Mouse (Mus musculus) thymus, postnatal 14 days (tissue): ENCODE results near the gene Fbxo34.

Source experiments
- DNase-seq: peaks from one replicate; pipeline ENCODE4 v3.0.0; 2021

Gene Fbxo34

DNA sequence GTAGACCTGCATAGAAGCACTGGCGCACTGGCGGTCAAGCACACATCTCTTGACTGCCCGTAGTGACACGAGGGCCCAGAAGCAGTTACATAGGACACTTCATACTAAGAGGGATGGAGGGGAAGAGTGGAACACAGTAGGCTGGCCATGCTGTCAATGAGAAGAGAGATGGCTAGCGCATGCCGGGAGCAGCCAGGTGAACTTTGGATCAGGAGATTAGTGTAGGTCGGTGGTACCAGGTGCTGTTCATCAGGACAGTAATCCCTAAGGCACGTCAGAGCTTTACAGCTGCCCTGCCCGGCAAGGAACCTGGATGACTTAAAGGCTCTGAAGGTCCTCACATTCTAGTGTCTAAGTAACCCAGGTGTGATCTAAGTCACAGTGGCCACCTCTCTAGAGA lies 23.7 kb downstream of the Fbxo34 start:
- no peak for DNase-seq

- DNase-seq = no peak
Observed at GRCm38 (mm10) chr14:47474571-47475254, 24.5 kb downstream of the Fbxo34 start.

DNA sequence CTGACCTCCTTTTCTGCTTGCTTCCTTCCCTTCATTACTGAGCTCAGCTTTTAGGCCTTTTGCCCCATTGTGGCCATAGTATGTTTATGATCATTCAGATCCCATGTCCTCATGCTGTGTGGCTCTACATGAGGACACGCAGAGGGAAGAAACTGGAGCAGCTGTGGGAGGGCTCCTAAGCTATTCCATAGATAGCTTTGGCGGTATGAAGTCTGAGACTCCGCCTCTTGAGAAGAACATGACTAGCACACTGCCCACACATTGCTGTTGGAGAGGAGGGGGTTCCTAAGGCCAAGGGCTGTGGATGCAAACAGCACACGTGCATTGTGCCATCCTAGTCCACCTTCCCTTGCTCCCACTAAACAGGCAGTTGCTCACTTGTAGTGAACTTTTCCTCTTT lies 26.0 kb downstream of the Fbxo34 start:
- no peak for DNase-seq

GRCm38 (mm10) chr14:47477711-47478110 lies 27.5 kb downstream of the Fbxo34 start:
- no peak for DNase-seq

GRCm38 (mm10) chr14:47482200-47482599 lies 32.0 kb downstream of the Fbxo34 start:
- no peak for DNase-seq

- DNase-seq = no peak
Observed at GRCm38 (mm10) chr14:47483099-47483498, 32.9 kb downstream of the Fbxo34 start.

- no peak for DNase-seq
Observed at GRCm38 (mm10) chr14:47488732-47489131, 38.5 kb downstream of the Fbxo34 start.

- no peak for DNase-seq
Observed at GRCm38 (mm10) chr14:47489310-47490097, 39.3 kb downstream of the Fbxo34 start.

DNA sequence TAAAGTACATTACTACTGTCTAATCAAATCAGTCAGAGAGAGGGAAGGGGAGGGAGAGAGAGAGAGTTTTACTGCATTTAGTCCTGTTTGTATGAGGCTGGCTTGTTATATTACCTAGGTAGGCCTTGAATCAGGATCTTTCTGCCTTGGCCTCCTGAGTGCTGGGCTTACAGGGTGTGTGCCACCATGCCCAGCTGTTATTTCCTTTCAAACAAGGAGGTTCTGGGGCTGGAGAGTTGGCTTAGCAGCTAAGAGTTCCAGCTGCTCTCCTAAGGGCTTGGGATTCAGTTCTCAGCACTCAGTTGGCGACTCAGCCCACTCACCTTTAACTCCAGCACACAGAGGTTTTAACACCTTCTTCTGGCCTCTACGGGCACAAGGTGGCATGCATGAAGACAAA lies 40.5 kb downstream of the Fbxo34 start:
- no peak for DNase-seq

- DNase-seq = no peak
Observed at GRCm38 (mm10) chr14:47493592-47494361, 43.6 kb downstream of the Fbxo34 start.

GRCm38 (mm10) chr14:47495951-47496350 lies 45.7 kb downstream of the Fbxo34 start:
- DNase-seq = no peak

- DNase-seq = no peak
Observed at GRCm38 (mm10) chr14:47497166-47497565, 46.9 kb downstream of the Fbxo34 start.

- no peak for DNase-seq
Observed at GRCm38 (mm10) chr14:47498632-47499031, 48.4 kb downstream of the Fbxo34 start.

GRCm38 (mm10) chr14:47504036-47504435 lies 53.8 kb downstream of the Fbxo34 start:
- no peak for DNase-seq

DNA sequence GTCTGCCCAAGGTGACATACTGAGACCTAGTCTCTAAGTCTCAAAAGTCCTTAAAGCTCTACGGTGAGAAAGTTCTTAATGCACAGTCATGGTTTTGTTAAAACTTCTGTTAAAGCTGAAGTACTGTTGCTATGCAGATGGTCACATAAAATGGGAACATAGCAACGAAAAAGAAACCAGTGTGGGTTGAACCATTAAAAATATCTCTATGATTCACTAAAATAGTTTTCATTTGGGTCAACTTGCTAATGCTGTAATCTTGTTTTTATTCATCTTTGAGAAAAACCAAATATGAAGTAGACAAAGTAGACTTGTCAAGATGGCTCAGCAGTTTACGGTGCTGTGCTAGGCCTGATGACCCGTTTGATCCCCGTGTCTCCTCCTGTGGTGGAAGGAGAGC lies 56.5 kb downstream of the Fbxo34 start:
- no peak for DNase-seq

DNA sequence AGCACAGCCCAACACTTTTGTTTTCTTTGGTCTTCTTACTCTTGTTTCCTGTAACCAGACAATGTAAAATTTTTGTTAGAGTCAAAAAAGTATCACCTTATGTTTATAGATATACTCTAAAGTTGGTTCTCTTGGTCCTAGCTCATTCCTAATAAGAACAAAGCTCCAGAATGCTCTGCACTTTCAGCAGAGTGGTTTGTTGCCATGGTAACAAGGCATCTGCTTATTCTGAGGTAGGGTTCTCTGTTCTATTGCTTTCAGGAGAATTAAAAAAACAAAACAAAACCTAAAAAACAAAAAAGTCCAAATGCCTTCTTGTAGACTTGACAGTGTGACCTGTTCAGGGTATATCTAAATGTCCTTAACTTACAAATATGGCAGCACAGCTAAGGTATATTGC lies 57.8 kb downstream of the Fbxo34 start:
- DNase-seq = no peak

DNA sequence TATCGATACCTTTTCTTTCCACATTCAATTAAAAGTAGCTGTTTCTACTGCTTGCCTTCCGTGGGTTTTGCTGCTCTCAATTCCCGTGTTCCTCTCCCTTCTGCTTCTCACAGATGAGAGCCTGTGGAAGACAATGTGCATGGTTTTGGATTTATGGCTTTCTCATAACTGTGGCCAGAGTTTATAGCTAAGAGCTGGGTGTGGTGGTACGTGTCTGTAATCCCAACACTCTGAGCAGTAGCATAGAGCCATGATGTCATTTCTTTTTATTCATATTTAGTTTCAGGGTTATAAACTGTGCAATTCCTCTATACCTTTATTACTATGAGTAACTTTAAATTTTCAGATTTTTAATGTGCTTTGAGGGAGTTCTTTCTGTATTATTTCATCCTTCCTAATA lies 60.0 kb downstream of the Fbxo34 start:
- DNase-seq = no peak

DNA sequence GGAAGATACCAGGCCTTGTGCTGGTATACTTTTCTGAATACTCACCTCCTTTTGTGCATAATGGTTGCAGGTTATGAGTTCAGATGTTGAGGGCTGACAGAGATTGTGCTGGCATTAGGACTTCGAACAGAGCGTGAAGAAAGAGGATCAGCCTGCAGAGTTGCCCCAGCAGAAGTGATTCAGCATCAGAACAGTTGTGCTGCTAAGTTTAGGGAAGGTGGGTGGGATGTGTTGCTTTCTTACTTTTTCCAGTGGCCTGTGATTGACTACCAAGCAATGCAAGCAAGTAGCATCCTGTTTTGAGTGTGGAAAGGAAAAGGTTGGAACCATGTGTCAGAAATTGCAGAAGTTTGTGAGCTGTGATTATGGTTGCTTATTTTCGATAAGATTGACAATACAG lies 63.4 kb downstream of the Fbxo34 start:
- no peak for DNase-seq

GRCm38 (mm10) chr14:47514816-47515453 lies 64.7 kb downstream of the Fbxo34 start:
- no peak for DNase-seq

- DNase-seq = no peak
Observed at GRCm38 (mm10) chr14:47515636-47516035, 65.4 kb downstream of the Fbxo34 start.

GRCm38 (mm10) chr14:47516755-47517154 lies 66.5 kb downstream of the Fbxo34 start:
- DNase-seq = no peak

DNA sequence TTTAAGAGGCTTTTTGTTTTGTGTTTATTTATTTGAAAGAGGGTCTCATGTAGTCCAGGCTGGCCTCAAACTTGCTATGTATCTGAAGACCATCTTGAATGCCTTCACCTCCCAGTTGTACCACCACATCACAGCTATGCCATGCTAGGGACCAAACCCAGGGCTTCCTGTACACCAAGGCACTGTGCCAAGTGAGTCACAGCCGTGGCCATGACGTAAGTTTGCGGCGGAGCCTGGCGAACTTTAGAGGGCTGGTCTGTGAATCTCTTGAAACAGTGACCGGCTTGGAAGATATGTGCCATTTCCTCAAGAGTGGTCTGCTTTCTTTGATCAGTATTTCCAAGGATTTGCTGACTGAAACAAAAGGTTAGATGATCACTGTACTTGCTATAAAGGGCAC lies 68.4 kb downstream of the Fbxo34 start:
- DNase-seq = no peak

DNA sequence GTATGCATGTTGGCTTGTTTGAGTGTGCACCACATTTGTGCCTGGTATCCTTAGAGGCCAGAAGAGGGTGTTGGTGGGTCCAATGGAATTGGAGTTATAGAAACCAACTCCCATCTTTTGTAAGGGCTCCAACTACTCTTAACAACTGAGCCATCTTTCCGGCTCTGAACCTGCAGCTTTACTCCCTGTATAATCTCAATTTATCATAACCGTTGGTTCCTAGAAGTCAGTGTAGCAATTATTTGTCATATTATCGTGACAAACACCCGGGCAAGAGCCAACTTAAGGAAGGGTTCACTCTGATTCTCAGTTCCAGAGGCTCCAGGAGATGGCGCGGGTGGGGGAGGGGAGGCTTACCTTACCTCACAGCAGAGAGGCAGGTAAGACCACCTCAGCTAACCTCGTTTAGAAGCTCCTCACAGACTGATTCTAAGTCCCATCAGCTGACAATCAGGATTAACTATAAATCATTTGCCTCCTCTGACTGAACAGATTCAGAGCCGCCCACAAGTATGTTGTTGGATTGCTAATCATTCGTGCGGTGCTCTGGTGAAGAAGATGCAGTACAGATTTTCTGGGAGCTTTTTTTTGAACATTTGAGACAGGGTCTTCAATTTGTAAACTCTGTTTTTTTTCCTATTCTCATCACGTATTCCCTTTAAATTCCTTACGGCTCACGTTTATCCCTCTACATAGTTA lies 70.7 kb downstream of the Fbxo34 start:
- DNase-seq = no peak
